Mouse (Mus musculus) heart, postnatal 0 days (tissue): Measurements from ENCODE around the gene Susd5.
"Not testable (repeated sequence)": the region's sequence is repeated elsewhere in the genome, so short reads cannot be mapped to it uniquely, and the experiment has no call there.

Experiments used
- CTCF ChIP-seq: IDR thresholded peaks from 2 replicates; pipeline ENCODE4 v1.5.1; 2016; ENCODE audit warnings: antibody characterized with exemption, control low read depth, low read depth
- EP300 ChIP-seq: IDR thresholded peaks from 2 replicates; pipeline ENCODE4 v1.6.1; 2016; ENCODE audit warnings: antibody characterized with exemption, low read depth

DNA sequence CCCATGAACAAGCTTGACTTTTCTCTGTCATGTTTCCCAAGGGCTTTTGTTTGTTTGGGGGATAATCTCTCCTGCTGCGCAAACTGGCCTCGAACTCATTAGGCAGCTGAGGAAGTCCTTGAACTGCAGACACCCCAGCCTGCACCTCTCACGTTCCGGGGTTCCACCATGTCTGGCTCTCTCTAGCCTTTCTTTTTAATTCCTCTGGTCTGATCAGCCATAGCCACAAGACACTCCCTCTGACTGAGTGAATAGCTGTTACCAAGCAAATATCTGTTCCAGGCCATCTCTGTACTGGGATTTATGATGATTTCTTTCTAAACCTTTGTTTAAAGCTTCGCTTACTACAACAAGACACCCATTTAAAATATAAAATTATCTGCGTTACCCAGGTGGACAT lies 31.9 kb downstream of the Susd5 start:
- TF ChIP-seq CTCF, EP300: not testable (repeated sequence)
